Mouse (Mus musculus): ENCODE measurements around the gene Myoz2. TPM values are rescaled to one million over a fixed set of nuclear protein-coding genes. Genes with fewer than 3 reads are reported as not detected.

Myoz2 gene
- total and polyA plus RNA-seq, 3 experiments, result 691 to 1,834 (median 1,454) TPM

- H3K27ac ChIP-seq, result no peak overlapping the region
- intact Hi-C loops (cut with DNase I), result no loop called here
- H3K79me2 ChIP-seq (replicated peaks; ENCODE audit: control insufficient read depth, insufficient read depth, low read length), result no peaks in the 10 kb centered on the region
- no peak overlapping the region for H3K9ac ChIP-seq (ENCODE audit: low read depth, low read length)
- no peak for TF ChIP-seq POLR2A (IDR thresholded peaks at IDR 0.05; ENCODE audit: insufficient read depth, low read depth, low read length)
- no peak for TF ChIP-seq EP300 (IDR thresholded peaks at IDR 0.05; ENCODE audit: insufficient read depth, low read depth, low read length)
- no peak for TF ChIP-seq CTCF (IDR thresholded peaks at IDR 0.05)
- H3K4me3 ChIP-seq, result no peak overlapping the region
- H3K4me1 ChIP-seq (ENCODE audit: control insufficient read depth, insufficient read depth, low read length), result no peaks in the 10 kb centered on the region
- DNase-seq, result no peak
- no peaks in the 10 kb centered on the region; the same call in 1 of the 2 replicates for H3K36me3 ChIP-seq (ENCODE audit: control insufficient read depth, insufficient read depth, low read length)
- WGBS, result 46% methylated on average over 3 of the region's 3 CpGs
- no peaks in the 10 kb centered on the region for H3K27me3 ChIP-seq (ENCODE audit: control insufficient read depth, insufficient read depth, low read length)
Measured at GRCm38 (mm10) chr3:123001053-123001452, 33.8 kb downstream of the Myoz2 start.

DNA sequence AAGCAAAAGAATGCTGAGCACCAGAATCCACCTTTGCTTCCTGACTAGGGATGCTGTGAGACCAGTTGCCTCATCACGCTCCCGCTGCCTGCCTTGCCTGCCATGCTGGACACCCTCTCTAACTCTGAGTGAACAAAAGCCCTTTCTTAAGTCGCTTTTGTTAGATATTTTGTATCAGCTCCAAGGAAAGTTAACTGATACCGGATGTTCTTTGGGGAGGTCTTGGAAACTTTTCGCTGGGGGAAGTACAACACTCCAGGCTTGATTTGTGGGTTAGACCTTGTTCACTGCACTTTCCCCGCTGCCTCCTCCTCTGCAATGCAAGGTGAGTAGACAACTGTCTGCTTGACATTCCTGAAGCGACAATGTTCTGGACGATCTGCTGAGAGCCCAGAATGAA is 36.3 kb downstream of the Myoz2 start:
- Histone ChIP-seq H3K27me3 (ENCODE audit: control insufficient read depth, insufficient read depth, low read length) (no peaks in the 10 kb centered on the region), H3K79me2 (replicated peaks; ENCODE audit: control insufficient read depth, insufficient read depth, low read length) (no peaks in the 10 kb centered on the region), H3K36me3 (ENCODE audit: control insufficient read depth, insufficient read depth, low read length) (no peaks in the 10 kb centered on the region; the same call in 1 of the 2 replicates), H3K4me3 (no peak overlapping the region), H3K4me1 (ENCODE audit: control insufficient read depth, insufficient read depth, low read length) (no peaks in the 10 kb centered on the region), H3K27ac (no peak overlapping the region), H3K9ac (ENCODE audit: low read depth, low read length) (no peak overlapping the region)
- DNase-seq, result no peak
- intact Hi-C loops (cut with DNase I), result no loop called here
- TF ChIP-seq EP300 (IDR thresholded peaks at IDR 0.05; ENCODE audit: insufficient read depth, low read depth, low read length) (no peak), CTCF (IDR thresholded peaks at IDR 0.05) (no peak), POLR2A (IDR thresholded peaks at IDR 0.05; ENCODE audit: insufficient read depth, low read depth, low read length) (no peak)
- WGBS, result 58% methylated on average over 8 of the region's 8 CpGs

DNA sequence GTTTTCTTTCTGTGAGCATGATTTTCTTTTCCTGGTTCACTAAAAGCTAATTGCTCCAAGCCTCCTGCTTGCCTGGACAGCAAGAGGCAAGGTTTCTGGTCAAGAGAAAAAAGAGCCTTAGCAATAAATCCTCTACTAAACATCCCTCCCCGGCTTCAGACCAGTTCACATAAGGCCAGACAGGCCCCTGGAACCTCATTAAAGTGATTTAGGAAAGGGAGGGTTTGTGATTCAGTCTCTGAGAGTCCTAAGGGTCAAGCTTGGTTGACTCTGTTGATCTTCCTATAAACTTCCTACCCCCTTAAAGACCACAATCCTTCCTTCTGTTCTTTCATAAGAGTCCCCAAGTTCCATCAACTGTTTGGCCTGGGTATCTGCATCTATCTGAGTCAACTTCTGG is 37.8 kb downstream of the Myoz2 start:
- 85% methylated on average over 1 of the region's 1 CpGs for WGBS
- intact Hi-C loops (cut with DNase I), result no loop called here
- no peaks in the 10 kb centered on the region; the same call in 1 of the 2 replicates for H3K36me3 ChIP-seq (ENCODE audit: control insufficient read depth, insufficient read depth, low read length)
- H3K4me1 ChIP-seq (ENCODE audit: control insufficient read depth, insufficient read depth, low read length), result no peaks in the 10 kb centered on the region
- H3K4me3 ChIP-seq, result no peak overlapping the region
- no peaks in the 10 kb centered on the region for H3K79me2 ChIP-seq (replicated peaks; ENCODE audit: control insufficient read depth, insufficient read depth, low read length)
- no peak for DNase-seq
- no peak overlapping the region for H3K27ac ChIP-seq
- TF ChIP-seq CTCF (IDR thresholded peaks at IDR 0.05) (no peak), EP300 (IDR thresholded peaks at IDR 0.05; ENCODE audit: insufficient read depth, low read depth, low read length) (no peak), POLR2A (IDR thresholded peaks at IDR 0.05; ENCODE audit: insufficient read depth, low read depth, low read length) (no peak)
- no peaks in the 10 kb centered on the region for H3K27me3 ChIP-seq (ENCODE audit: control insufficient read depth, insufficient read depth, low read length)
- no peak overlapping the region for H3K9ac ChIP-seq (ENCODE audit: low read depth, low read length)

DNA sequence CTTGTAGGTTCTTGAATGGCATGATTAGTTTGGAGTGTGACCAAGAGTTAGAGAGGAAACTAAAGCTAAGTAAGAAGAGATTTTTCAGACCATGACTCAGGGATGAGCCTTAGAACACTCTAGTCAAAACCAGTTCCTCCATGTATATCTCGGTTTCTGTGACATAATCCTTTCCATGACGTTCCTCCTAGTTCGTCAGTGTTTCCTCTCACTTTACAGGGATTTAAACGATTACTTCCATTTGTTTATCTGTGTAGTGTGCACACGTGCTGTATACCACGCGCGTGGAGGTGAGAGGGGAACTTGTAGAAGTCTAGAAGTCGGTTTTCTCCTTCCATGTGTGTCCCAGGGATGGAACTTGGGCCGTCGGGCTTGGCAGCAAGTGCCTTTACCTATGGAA is 47.9 kb downstream of the Myoz2 start:
- no peaks in the 10 kb centered on the region; the same call in 1 of the 2 replicates for H3K4me1 ChIP-seq (ENCODE audit: control insufficient read depth, insufficient read depth, low read length)
- no peak overlapping the region for H3K27ac ChIP-seq
- no peaks in the 10 kb centered on the region for H3K27me3 ChIP-seq (ENCODE audit: control insufficient read depth, insufficient read depth, low read length)
- intact Hi-C loops (cut with DNase I), result loop anchor here (5.0 to 10.0 kb wide), 2 partner anchors 518 to 1695 kb away; partner anchors contain the start of gene Alg14
- H3K4me3 ChIP-seq, result no peak overlapping the region
- TF ChIP-seq POLR2A (IDR thresholded peaks at IDR 0.05; ENCODE audit: insufficient read depth, low read depth, low read length), result no peak
- TF ChIP-seq EP300 (IDR thresholded peaks at IDR 0.05; ENCODE audit: insufficient read depth, low read depth, low read length), result no peak
- TF ChIP-seq CTCF (IDR thresholded peaks at IDR 0.05), result no peak
- peaks cover 2% of the 10 kb centered on the region; the same call in 1 of the 2 replicates for H3K36me3 ChIP-seq (ENCODE audit: control insufficient read depth, insufficient read depth, low read length)
- no peaks in the 10 kb centered on the region for H3K79me2 ChIP-seq (replicated peaks; ENCODE audit: control insufficient read depth, insufficient read depth, low read length)
- H3K9ac ChIP-seq (ENCODE audit: low read depth, low read length), result no peak overlapping the region
- no peak for DNase-seq
- WGBS, result 57% methylated on average over 11 of the region's 11 CpGs

GRCm38 (mm10) chr3:122986386-122986785 is 48.4 kb downstream of the Myoz2 start:
- H3K79me2 ChIP-seq (replicated peaks; ENCODE audit: control insufficient read depth, insufficient read depth, low read length), result no peaks in the 10 kb centered on the region
- TF ChIP-seq CTCF (IDR thresholded peaks at IDR 0.05) (no peak), EP300 (IDR thresholded peaks at IDR 0.05; ENCODE audit: insufficient read depth, low read depth, low read length) (no peak), POLR2A (IDR thresholded peaks at IDR 0.05; ENCODE audit: insufficient read depth, low read depth, low read length) (no peak)
- no peak overlapping the region for H3K27ac ChIP-seq
- no peaks in the 10 kb centered on the region; the same call in 1 of the 2 replicates for H3K4me1 ChIP-seq (ENCODE audit: control insufficient read depth, insufficient read depth, low read length)
- WGBS, result 6% methylated on average over 1 of the region's 1 CpGs
- H3K27me3 ChIP-seq (ENCODE audit: control insufficient read depth, insufficient read depth, low read length), result no peaks in the 10 kb centered on the region
- no peak overlapping the region for H3K9ac ChIP-seq (ENCODE audit: low read depth, low read length)
- DNase-seq, result no peak
- intact Hi-C loops (cut with DNase I), result loop anchor here (5.0 to 10.0 kb wide), 2 partner anchors 518 to 1694 kb away; partner anchors contain the start of gene Alg14
- peaks cover 2% of the 10 kb centered on the region; the same call in 1 of the 2 replicates for H3K36me3 ChIP-seq (ENCODE audit: control insufficient read depth, insufficient read depth, low read length)
- H3K4me3 ChIP-seq, result no peak overlapping the region

- no peaks in the 10 kb centered on the region for H3K27me3 ChIP-seq (ENCODE audit: control insufficient read depth, insufficient read depth, low read length)
- no peak for DNase-seq
- H3K79me2 ChIP-seq (replicated peaks; ENCODE audit: control insufficient read depth, insufficient read depth, low read length), result no peaks in the 10 kb centered on the region
- peak overlapping the region; percentile 87 for H3K4me3 ChIP-seq
- intact Hi-C loops (cut with DNase I), result loop anchor here (5.0 to 10.0 kb wide), 2 partner anchors 519 to 1693 kb away; partner anchors contain the start of gene Alg14
- 27% methylated on average over 13 of the region's 13 CpGs for WGBS
- TF ChIP-seq EP300 (IDR thresholded peaks at IDR 0.05; ENCODE audit: insufficient read depth, low read depth, low read length), result no peak
- TF ChIP-seq POLR2A (IDR thresholded peaks at IDR 0.05; ENCODE audit: insufficient read depth, low read depth, low read length), result no peak
- TF ChIP-seq CTCF (IDR thresholded peaks at IDR 0.05), result no peak
- H3K36me3 ChIP-seq (ENCODE audit: control insufficient read depth, insufficient read depth, low read length), result peaks cover 2% of the 10 kb centered on the region; the same call in 1 of the 2 replicates
- peak overlapping the region; percentile 88 for H3K9ac ChIP-seq (ENCODE audit: low read depth, low read length)
- H3K27ac ChIP-seq, result peak overlapping the region; percentile 94; the same call in 1 of the 2 replicates
- H3K4me1 ChIP-seq (ENCODE audit: control insufficient read depth, insufficient read depth, low read length), result no peaks in the 10 kb centered on the region; the same call in 1 of the 2 replicates
Measured at GRCm38 (mm10) chr3:122985183-122985944, 49.5 kb downstream of the Myoz2 start.
